Mouse (Mus musculus) G1E (cell line): ENCODE measurements at regions not wholly inside any gene's neighbourhood (a gene's known extent, or its start where the extent isn't known, plus 50 kb on each side); places are given as distances from the start of the nearest gene placed in this dataset.

Experiments used
- ATAC-seq: 2 replicates; pipeline ENCODE4 v1.8.0; 2016; ENCODE audit warnings: mild to moderate bottlenecking; ENCODE audit not compliant: insufficient number of reproducible peaks, poor library complexity, low FRiP score, severe bottlenecking; ENCODE audit errors: extremely low read depth
- DNase-seq: peaks from one replicate; pipeline ENCODE4 v3.0.0; 2012; ENCODE audit warnings: low spot score
- H3K27me3 ChIP-seq: 2 replicates; pipeline ENCODE4 v1.6.1; 2012; ENCODE audit warnings: mild to moderate bottlenecking, low read length, inconsistent platforms; ENCODE audit not compliant: insufficient read depth
- H3K36me3 ChIP-seq: replicated peaks from 2 replicates; pipeline ENCODE3; 2012; ENCODE audit warnings: mild to moderate bottlenecking, inconsistent platforms
- H3K4me1 ChIP-seq: 2 replicates; pipeline ENCODE4 v1.6.1; 2012; ENCODE audit warnings: low read depth, low read length, inconsistent platforms, mixed read lengths; ENCODE audit not compliant: insufficient read depth
- H3K4me3 ChIP-seq: 2 replicates; pipeline ENCODE4 v1.5.1; 2012; ENCODE audit warnings: low read depth, mild to moderate bottlenecking, inconsistent platforms, low read length, moderate library complexity, mixed read lengths
- H3K9me3 ChIP-seq: replicated peaks from 2 replicates; pipeline ENCODE4 v1.6.1; 2012; ENCODE audit warnings: inconsistent platforms
- CTCF ChIP-seq: IDR thresholded peaks from 2 replicates; pipeline ENCODE4 v1.5.1; 2012; ENCODE audit warnings: low read depth, low read length, inconsistent platforms, mixed read lengths
- GATA1 ChIP-seq: IDR thresholded peaks from 2 replicates; pipeline ENCODE4 v1.6.1; 2012; ENCODE audit warnings: borderline replicate concordance, low read length, inconsistent platforms, mixed read lengths
- GATA2 ChIP-seq: IDR thresholded peaks from 2 replicates; pipeline ENCODE4 v1.6.1; 2012; ENCODE audit warnings: low read depth, low read length, inconsistent platforms, borderline replicate concordance
- POLR2AphosphoS5 ChIP-seq: IDR thresholded peaks from 2 replicates; pipeline ENCODE4 v1.6.1; 2012; ENCODE audit warnings: low read depth, low read length, inconsistent platforms; ENCODE audit not compliant: insufficient replicate concordance
- TAL1 ChIP-seq: conservative IDR thresholded peaks from 2 replicates; pipeline ENCODE4 v1.6.1; 2012; ENCODE audit warnings: low read depth, low read length, inconsistent platforms, mixed read lengths

- no peaks in the 10 kb centered on the region for H3K4me1 ChIP-seq
- no peaks in the 10 kb centered on the region for H3K36me3 ChIP-seq
- no peak for ATAC-seq
- H3K9me3 ChIP-seq, result peaks cover 8% of the 10 kb centered on the region; the same call in 1 of the 2 replicates
- DNase-seq, result no peak
- no peaks in the 10 kb centered on the region for H3K27me3 ChIP-seq
- H3K4me3 ChIP-seq, result no peak overlapping the region
- TF ChIP-seq GATA2, result no peak
- TF ChIP-seq GATA1, result no peak
- no peak for TF ChIP-seq POLR2AphosphoS5
- no peak for TF ChIP-seq TAL1
- no peak for TF ChIP-seq CTCF
Observed at GRCm38 (mm10) chr2:143133931-143134330, 55.7 kb downstream of the Otor start.

GRCm38 (mm10) chr2:143149189-143149588 is 70.9 kb downstream of the Otor start:
- H3K4me1 ChIP-seq, result no peaks in the 10 kb centered on the region
- TF ChIP-seq TAL1 (no peak), GATA2 (no peak), GATA1 (no peak), POLR2AphosphoS5 (no peak), CTCF (no peak)
- DNase-seq (no peak), ATAC-seq (no peak)
- no peaks in the 10 kb centered on the region for H3K36me3 ChIP-seq
- H3K27me3 ChIP-seq, result no peaks in the 10 kb centered on the region
- H3K9me3 ChIP-seq, result peaks cover 10% of the 10 kb centered on the region
- H3K4me3 ChIP-seq, result no peak overlapping the region

DNA sequence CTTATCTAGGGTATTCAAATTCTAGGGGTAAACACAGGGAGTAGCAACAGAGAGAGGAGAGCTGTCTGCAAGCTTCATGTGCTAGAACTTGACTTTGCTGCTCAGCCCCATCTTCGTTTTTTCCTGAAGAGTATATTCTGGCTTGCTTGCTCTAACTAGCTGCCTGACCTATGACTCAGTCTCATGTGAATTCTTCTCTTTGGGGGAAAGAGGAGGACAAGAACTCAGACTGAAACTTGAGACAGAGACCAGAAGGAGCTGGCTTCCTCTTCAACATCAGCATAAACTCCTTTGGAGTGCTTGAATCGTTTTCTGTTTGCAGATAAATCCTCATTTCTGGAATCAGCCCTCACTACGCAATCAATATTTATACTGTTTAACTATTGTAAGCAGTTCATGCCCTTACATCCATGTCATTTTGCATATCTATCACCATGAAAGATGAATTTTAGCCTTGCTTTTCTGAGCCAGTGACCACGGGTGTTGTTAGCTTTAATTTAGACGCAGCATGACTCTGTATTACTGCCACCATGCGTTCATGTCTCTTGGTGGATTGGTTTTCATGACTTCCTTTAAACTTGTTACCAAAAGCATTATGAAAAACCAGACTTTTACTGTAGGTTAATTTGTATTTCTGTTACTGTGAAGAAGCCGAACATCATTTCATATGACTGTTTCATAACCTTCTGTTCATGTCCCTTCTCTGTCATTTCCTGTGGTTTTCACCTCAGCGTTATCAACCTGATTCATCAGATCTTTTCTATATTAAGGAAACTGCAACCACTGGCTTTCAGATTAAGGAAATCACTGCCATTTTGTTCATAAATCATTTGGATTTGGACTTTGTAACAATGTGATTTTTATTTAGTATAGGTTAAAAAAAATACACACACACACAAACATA is 86.1 kb downstream of the Otor start:
- H3K9me3 ChIP-seq, result peaks cover 12% of the 10 kb centered on the region
- ATAC-seq (no peak), DNase-seq (no peak)
- H3K4me1 ChIP-seq, result no peaks in the 10 kb centered on the region
- no peak overlapping the region for H3K4me3 ChIP-seq
- no peaks in the 10 kb centered on the region for H3K36me3 ChIP-seq
- no peak for TF ChIP-seq GATA1
- H3K27me3 ChIP-seq, result no peaks in the 10 kb centered on the region

- DNase-seq (no peak), ATAC-seq (no peak)
- peaks cover 8% of the 10 kb centered on the region for H3K9me3 ChIP-seq
- no peak overlapping the region for H3K4me3 ChIP-seq
- no peaks in the 10 kb centered on the region for H3K36me3 ChIP-seq
- H3K27me3 ChIP-seq, result no peaks in the 10 kb centered on the region
- TF ChIP-seq POLR2AphosphoS5 (no peak), TAL1 (no peak), GATA1 (no peak), CTCF (no peak), GATA2 (no peak)
- no peaks in the 10 kb centered on the region for H3K4me1 ChIP-seq
Observed at GRCm38 (mm10) chr2:143166771-143167170, 88.5 kb downstream of the Otor start.

GRCm38 (mm10) chr2:143170648-143171047 is 92.4 kb downstream of the Otor start:
- Histone ChIP-seq H3K4me1 (no peaks in the 10 kb centered on the region), H3K36me3 (no peaks in the 10 kb centered on the region), H3K4me3 (no peak overlapping the region), H3K9me3 (peaks cover 8% of the 10 kb centered on the region), H3K27me3 (no peaks in the 10 kb centered on the region)
- TF ChIP-seq GATA1 (no peak), GATA2 (no peak), CTCF (no peak), POLR2AphosphoS5 (no peak), TAL1 (no peak)
- DNase-seq, result no peak
- no peak; the same call in 1 of the 2 replicates for ATAC-seq

DNA sequence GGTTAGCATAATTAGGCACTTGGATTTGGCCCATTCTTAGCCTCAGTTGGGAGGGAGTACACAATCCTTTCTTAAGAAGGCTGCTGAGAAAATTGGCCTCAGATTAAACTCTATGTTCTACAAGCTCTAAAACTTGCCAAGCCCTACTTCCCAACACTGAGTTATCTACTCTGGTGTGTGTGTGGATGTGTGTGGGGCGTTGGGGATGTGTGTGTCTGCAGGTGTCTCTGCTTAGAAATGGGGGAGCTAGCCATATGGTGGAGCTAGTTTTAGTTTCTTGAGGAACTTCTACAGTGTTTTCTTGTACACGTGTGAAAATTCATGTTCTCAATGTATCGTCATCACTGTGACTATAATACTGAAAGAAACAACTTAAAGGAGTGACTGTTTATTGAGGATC is 106.3 kb downstream of the Otor start:
- no peak for ATAC-seq
- TF ChIP-seq GATA2, result no peak
- TF ChIP-seq GATA1, result no peak
- no peak for TF ChIP-seq POLR2AphosphoS5
- no peak for TF ChIP-seq TAL1
- no peak for TF ChIP-seq CTCF
- DNase-seq, result no peak
- Histone ChIP-seq H3K4me3 (no peak overlapping the region), H3K27me3 (no peaks in the 10 kb centered on the region), H3K4me1 (no peaks in the 10 kb centered on the region), H3K36me3 (no peaks in the 10 kb centered on the region), H3K9me3 (peaks cover 4% of the 10 kb centered on the region; the same call in 1 of the 2 replicates)
